Mouse (Mus musculus) cerebellum, adult 2 months (tissue): ENCODE results near the gene Fgfr2. TPM values are rescaled to one million over a fixed set of nuclear protein-coding genes. Genes with fewer than 3 reads are reported as not detected.

Source experiments
- DNase-seq, 2 experiments: peaks; one replicate each; pipeline ENCODE4 v3.0.0; 2021
- H3K27ac ChIP-seq: fragments of 200-500 bp; 2 replicates; pipeline ENCODE4 v1.5.1; 2012; ENCODE audit warnings: low read length, control low read depth, inconsistent platforms; ENCODE audit not compliant: insufficient read depth
- H3K27me3 ChIP-seq: fragments of 200-500 bp; 2 replicates; pipeline ENCODE4 v1.6.1; 2012; ENCODE audit warnings: inconsistent platforms, mild to moderate bottlenecking, low read length, moderate library complexity; ENCODE audit not compliant: control insufficient read depth, insufficient read depth
- H3K4me1 ChIP-seq: fragments of 200-500 bp; 2 replicates; pipeline ENCODE4 v1.6.1; 2011; ENCODE audit warnings: low read length; ENCODE audit not compliant: control insufficient read depth, insufficient read depth
- H3K4me3 ChIP-seq: fragments of 200-500 bp; replicated peaks from 2 replicates; pipeline ENCODE3; 2011; ENCODE audit warnings: mild to moderate bottlenecking, low read depth, low read length, control low read depth; ENCODE audit not compliant: insufficient read depth
- CTCF ChIP-seq: fragments of 200-500 bp; IDR thresholded peaks from 2 replicates; pipeline ENCODE4 v1.5.1; 2011; ENCODE audit warnings: low read depth, mild to moderate bottlenecking, control low read depth, low read length, moderate library complexity, borderline replicate concordance; ENCODE audit not compliant: insufficient read depth
- POLR2A ChIP-seq: fragments of 200-500 bp; IDR thresholded peaks from 2 replicates; pipeline ENCODE4 v1.6.1; 2011; ENCODE audit warnings: low read length, control low read depth, borderline replicate concordance; ENCODE audit not compliant: insufficient read depth
- WGBS: fragments of 180-500 bp; shearing (Covaris S2); methylation state at CpG from one replicate; pipeline ENCODE4 v1.1.7; 2018; 5-methylcytosine and 5-hydroxymethylcytosine counted together
- polyA plus RNA-seq: library from polyadenylated mRNA; depleted of rRNA; stranded (reverse); fragments of >200 nt; gene quantifications from 2 replicates; pipeline ENCODE4 v1.2.3, GENCODE M21; 2012

Fgfr2 gene
- polyA plus RNA-seq, 1 experiment = 95.3 TPM

- 75% methylated on average over 5 of the region's 5 CpGs for WGBS
- Histone ChIP-seq H3K4me1 (peaks cover 24% of the 10 kb centered on the region), H3K4me3 (no peak overlapping the region), H3K27ac (no peak overlapping the region; the same call in 1 of the 2 replicates), H3K27me3 (no peaks in the 10 kb centered on the region)
- no peak for TF ChIP-seq POLR2A
- no peak for TF ChIP-seq CTCF
- no peak for DNase-seq
These were observed 420.6 kb downstream of the Fgfr2 start for GRCm38 (mm10) chr7:132702492-132703070.

- no peak for DNase-seq
- Histone ChIP-seq H3K27me3 (no peaks in the 10 kb centered on the region), H3K4me1 (peaks cover 27% of the 10 kb centered on the region), H3K27ac (no peak overlapping the region; the same call in 1 of the 2 replicates), H3K4me3 (no peak overlapping the region)
- TF ChIP-seq CTCF (no peak), POLR2A (no peak)
- WGBS = 87% methylated on average over 3 of the region's 3 CpGs
These were observed 421.1 kb downstream of the Fgfr2 start for GRCm38 (mm10) chr7:132702024-132702423.

GRCm38 (mm10) chr7:132701412-132701811, 421.7 kb downstream of the Fgfr2 start:
- TF ChIP-seq POLR2A = no peak
- TF ChIP-seq CTCF = no peak
- 88% methylated on average over 3 of the region's 3 CpGs for WGBS
- Histone ChIP-seq H3K27me3 (no peaks in the 10 kb centered on the region), H3K27ac (no peak overlapping the region), H3K4me1 (peaks cover 32% of the 10 kb centered on the region), H3K4me3 (no peak overlapping the region)
- DNase-seq = no peak

GRCm38 (mm10) chr7:132700107-132700506, 423.0 kb downstream of the Fgfr2 start:
- Histone ChIP-seq H3K4me3 (no peak overlapping the region), H3K27ac (no peak overlapping the region), H3K4me1 (peaks cover 32% of the 10 kb centered on the region), H3K27me3 (no peaks in the 10 kb centered on the region)
- no peak for DNase-seq
- TF ChIP-seq POLR2A = no peak
- no peak for TF ChIP-seq CTCF
- WGBS = 76% methylated on average over 4 of the region's 4 CpGs

GRCm38 (mm10) chr7:132699639-132700038, 423.5 kb downstream of the Fgfr2 start:
- Histone ChIP-seq H3K4me1 (peaks cover 30% of the 10 kb centered on the region), H3K27me3 (no peaks in the 10 kb centered on the region), H3K27ac (no peak overlapping the region), H3K4me3 (no peak overlapping the region)
- TF ChIP-seq CTCF (no peak), POLR2A (no peak)
- DNase-seq = no peak

- Histone ChIP-seq H3K27me3 (no peaks in the 10 kb centered on the region), H3K4me3 (no peak overlapping the region), H3K4me1 (peaks cover 25% of the 10 kb centered on the region), H3K27ac (no peak overlapping the region)
- TF ChIP-seq CTCF (no peak), POLR2A (no peak)
- WGBS = 82% methylated on average over 4 of the region's 4 CpGs
- no peak for DNase-seq
These were observed 424.0 kb downstream of the Fgfr2 start for GRCm38 (mm10) chr7:132699165-132699564.

GRCm38 (mm10) chr7:132698737-132699136, 424.4 kb downstream of the Fgfr2 start:
- TF ChIP-seq CTCF = no peak
- TF ChIP-seq POLR2A = no peak
- H3K4me3 ChIP-seq = no peak overlapping the region
- H3K27ac ChIP-seq = no peak overlapping the region
- peaks cover 21% of the 10 kb centered on the region for H3K4me1 ChIP-seq
- WGBS = 89% methylated on average over 4 of the region's 4 CpGs
- no peaks in the 10 kb centered on the region for H3K27me3 ChIP-seq
- no peak for DNase-seq

GRCm38 (mm10) chr7:132697258-132697796, 425.8 kb downstream of the Fgfr2 start:
- TF ChIP-seq POLR2A (no peak), CTCF (no peak)
- peaks cover 17% of the 10 kb centered on the region for H3K4me1 ChIP-seq
- no peak overlapping the region for H3K27ac ChIP-seq
- no peak overlapping the region for H3K4me3 ChIP-seq
- DNase-seq = no peak
- WGBS = 72% methylated on average over 8 of the region's 8 CpGs
- no peaks in the 10 kb centered on the region for H3K27me3 ChIP-seq
